Mouse (Mus musculus): ENCODE results near the gene Pzp. TPM values are rescaled to one million over a fixed set of nuclear protein-coding genes. Genes with fewer than 3 reads are reported as not detected.

Gene Pzp
- under 1 TPM in 1 of 2 experiments, not detected in 1; 0.41 TPM for total RNA-seq (2021)
- long read RNA-seq, experiment 1, partial matches to known transcripts, result 0 of 2 reads
- long read RNA-seq, experiment 1, other reads (novel, unspliced or antisense), result 2 of 2 reads
- long read RNA-seq, experiment 2, result 0 reads

DNA sequence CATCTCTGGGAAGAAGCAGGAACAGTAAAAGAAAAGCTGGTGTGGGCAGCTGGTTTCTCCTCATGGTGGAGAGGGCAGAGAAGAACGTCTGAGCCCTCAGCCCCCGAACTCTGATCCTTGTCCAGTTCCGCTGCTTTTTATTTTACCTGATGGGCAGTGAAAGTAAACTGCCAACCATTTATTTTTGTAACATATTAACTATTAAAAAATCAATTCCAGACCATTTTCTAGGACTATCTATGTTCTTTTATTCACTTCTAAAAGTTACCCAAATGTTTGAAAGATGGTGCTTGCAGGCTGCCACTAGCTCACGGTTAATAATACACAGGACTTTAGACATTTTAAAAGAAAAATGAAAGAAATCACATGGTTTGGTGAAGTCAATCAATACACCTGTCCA, at the start of gene Pzp:
Pzp (minus strand) TSS at position 120 of the 400 bp plus-strand sequence.
- intact Hi-C loops (cut with DNase I), result no loop called here
- DNase-seq, result no peak

DNA sequence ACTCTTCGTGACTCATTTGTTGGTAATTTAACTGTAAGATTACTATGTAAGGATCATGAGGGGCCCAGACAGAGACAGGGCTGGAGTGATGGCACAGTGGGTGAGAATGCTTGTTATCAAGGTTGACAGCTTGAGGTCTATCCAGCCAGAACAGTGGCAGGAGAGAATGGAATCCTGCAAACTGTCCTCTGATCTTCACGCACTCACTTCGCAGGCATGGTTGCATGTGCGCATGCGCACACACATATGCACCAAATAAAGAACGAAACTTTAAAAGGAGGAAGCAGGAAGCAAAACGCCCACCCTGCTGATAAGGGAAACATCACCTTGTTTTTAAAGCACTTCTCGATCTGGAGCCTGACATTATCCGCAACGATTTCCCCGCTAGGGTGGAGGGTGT, 40.1 kb upstream of the Pzp start:
- DNase-seq, result no peak
- intact Hi-C loops (cut with DNase I), result no loop called here

DNA sequence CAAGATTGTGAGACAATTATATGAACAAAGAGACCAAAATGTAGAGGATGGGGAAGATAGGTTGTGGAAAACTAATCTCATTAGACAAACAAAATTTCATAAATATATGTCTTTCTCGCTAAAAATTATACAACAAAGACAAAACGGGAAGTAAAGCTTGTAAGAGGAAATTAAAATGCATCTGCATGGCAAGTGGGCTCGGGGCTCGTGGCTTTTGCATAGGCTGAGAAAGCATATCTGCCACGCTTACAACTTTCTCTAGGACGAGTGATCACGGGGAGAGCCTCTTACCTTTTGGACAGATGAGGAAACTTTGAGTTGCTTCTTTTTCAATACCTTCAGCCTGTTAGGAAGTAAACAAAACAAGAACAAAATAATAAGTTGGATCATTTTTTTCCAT, 27.5 kb upstream of the Pzp start:
- no peak for DNase-seq
- intact Hi-C loops (cut with DNase I), result no loop called here

DNA sequence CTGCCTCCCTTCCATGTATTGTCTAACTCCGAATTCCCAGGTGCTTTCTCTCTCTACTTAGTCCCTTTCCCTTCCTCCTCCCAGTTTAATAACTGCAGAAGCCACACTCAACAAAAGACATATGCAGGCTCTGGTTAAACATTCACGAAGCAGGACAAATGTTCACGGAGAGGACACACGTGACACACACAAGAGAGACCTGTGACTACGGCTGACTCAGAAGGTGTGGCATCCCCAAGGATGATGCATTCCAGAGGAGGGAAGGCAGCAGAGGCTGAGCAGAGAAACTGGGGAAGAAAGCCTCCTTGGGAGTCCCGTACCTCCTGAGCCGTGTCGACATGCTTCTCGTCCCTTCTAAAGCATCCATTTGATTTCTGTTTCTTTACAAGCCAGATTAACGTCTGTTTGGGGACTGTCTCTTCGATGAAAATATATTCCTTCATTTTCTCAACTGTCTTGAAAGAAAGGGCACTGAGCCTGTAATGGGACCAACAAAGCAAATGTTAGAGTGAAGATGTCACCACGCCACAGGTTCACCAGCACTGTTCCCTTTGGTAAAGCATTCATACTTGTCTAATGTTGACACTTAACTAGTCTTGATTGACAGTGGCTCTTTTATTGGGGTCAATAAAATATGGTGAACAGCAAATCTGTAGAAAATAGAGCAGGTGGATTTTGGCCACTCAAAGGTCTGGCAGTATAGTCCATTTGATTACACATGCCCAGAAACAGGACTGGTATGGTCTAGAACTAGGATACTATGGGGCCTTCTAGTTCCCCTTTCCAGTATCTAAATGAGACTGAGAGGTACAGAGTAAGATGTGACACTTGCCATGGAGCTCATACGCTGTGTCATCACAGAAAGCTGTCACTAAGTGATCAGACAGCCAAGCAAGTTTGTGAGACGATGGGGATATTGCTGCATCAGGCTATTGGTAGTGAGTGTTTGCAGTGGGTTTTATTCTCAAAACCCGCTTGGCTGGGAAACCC, 23.2 kb upstream of the Pzp start:
- intact Hi-C loops (cut with DNase I), result no loop called here
- no peak for DNase-seq

DNA sequence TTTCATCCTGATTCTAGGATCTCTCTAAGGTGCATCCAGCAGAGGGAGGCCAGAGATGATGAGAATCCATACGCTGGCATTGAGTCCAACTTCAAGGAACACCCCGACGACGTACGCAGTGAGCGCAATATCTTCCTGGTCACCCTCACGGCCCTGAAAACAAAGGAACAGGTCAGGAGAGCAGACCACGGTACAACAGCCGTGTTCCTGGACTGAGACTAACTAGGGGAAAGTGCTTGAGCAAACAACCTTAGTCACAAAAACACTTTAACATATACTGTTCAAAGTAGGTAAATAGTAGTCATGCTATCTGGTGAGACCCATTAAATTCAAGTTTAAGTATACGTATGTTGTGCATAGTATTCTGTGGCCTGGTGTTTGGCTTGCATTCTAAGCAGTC, 22.0 kb upstream of the Pzp start:
- intact Hi-C loops (cut with DNase I), result no loop called here
- no peak for DNase-seq

DNA sequence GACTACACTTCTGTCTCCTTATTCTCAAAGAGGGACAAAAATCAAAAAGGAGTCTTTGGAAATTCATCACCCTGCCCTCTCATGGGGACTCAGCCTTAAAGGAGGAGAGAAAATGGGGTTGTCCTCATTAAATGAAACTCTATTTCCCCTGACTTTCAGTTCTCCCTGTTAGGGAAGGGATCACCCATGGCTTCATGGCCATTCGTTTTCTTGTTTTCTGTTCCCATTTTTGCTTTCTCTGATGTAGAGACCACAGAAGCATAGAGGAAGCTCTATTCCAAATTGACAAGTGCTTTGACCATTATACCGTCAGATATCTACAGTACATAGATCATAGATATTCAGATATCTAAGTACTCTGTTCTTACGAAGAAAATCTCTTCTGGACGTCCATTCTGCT, 18.9 kb upstream of the Pzp start:
- intact Hi-C loops (cut with DNase I), result no loop called here
- no peak for DNase-seq

DNA sequence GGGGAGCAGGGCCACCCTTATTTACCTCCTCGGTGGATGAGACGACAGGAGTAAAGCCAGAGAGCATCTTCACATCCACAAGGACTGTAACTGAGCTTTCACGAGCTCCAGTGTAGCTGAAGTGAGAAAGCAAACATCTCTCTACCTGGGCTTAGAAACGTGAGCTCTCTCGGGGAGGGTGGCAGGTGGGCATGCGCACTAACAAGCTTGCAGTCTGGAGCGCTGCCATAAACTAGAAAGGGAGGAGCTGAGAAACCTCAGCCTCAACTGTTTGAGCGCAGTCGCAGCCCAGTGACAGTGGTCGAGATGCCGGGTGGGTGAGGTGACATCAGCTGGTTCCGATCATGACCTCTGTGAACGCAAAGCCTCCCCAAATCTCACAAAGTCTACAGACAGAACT, 16.7 kb upstream of the Pzp start:
- intact Hi-C loops (cut with DNase I), result no loop called here
- no peak for DNase-seq

DNA sequence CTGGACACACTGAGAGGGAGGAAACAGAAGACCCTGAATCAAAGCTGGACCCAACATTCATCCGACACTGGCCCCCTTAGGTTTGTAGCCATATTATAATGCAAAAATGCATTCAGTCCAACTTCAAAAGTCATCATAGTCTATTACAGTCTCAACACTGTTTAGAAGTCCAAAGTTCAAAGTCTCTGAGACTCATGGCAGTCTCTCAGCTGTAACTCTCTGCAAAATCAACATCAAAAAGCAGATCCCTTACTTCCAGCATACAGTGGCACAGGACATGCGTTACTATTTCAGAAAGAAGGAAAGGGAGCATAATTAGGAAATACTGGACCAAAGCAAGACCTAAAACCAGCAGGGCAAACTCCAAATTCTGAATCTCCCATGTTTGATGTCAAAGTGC, 8.7 kb upstream of the Pzp start:
- intact Hi-C loops (cut with DNase I), result no loop called here
- DNase-seq, result no peak

DNA sequence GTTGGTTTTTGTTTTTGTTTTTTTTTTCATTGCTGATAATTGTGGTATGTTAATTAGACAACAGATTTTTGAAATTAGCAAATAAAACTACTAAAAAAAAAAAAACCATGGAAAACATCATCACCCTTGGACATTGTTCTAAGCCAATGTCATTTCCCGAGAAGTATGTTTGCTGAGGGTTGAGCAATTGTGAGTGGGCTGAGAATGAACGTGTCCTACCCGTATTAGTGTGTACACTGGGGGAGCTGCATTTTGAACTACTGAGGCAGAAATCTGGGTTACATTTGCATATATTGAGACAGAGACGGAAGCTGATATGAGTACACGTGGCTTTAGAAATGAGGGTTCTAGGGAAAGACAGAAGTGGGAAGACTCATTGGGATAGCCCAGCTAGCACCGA, 6.8 kb upstream of the Pzp start:
- intact Hi-C loops (cut with DNase I), result no loop called here
- DNase-seq, result no peak

DNA sequence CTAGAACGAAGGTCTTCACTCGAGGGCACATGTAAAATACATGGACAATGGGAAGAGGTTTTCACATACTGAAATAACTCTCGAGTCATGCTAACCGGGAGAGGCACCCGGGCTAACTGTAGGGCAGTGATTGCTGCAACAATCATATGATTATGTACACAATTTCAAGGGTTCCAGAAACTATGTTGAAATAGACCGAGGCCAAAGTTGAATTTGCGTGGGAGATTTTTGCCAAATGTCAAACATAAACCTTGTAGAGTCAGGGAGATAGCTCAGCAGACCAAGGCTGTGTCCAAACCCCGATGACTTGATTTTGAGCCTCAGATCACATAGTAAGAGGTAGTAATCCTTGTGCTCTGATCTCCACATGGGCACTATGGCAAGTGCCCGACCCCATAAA, 6.2 kb upstream of the Pzp start:
- intact Hi-C loops (cut with DNase I), result no loop called here
- no peak for DNase-seq

DNA sequence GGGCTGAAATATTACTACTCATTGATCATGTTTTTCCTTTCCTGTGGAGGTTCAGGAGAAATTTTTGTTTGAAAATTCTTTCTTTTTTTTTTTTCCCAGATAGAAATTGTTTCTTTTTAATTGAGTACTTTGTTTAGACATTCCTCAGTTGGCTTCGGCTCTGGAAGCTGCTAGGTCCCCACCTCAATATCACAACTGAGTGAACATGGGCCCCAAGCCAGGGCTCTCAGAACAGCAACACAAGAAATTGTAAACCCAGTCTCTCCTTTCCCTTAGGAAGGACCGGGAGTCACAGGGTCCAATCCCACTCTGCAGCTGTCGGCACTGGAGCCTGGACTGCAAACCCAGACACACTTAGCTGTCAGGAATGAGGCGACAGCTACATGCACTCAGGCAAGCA, 2.0 kb upstream of the Pzp start:
- no peak for DNase-seq
- intact Hi-C loops (cut with DNase I), result no loop called here

DNA sequence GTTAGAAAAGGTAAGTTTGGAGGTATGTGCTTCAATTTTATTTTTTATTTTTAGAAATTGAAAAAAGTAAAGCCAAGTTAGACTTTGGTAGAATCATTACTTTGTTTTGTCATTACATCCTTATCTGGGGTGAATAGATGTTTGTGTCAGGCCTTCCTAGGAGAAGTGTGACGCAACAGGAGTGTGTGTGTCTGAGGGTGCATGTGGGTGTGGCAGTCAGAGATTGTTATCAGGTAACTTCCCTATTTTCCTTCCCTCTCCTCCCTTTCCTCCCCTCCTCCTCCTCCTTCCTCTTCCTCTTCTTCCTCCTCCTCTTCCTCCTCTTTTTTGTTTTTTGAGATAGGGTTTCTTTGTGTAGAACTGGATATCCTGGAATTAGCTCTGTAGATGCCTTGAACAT, 590 bp upstream of the Pzp start:
- DNase-seq, result no peak
- intact Hi-C loops (cut with DNase I), result no loop called here

DNA sequence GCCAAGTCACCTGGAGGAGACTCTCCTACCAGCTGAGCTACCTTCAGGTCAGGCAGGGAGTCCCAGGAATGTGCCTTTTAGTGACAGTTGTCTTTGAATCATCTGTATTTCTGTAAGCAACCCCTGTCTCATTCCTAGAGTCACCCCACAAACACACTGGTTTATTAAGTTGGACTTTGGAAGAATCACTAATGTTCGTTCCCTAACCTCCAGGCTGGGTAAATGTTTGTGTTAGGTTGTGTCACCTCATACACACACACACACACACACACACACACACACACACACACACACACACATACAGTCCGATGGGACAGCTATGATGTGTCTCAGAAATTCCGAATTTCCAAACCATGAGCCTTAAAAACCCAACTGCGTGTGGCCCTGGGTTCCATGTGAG, 719 bp downstream of the Pzp start:
- intact Hi-C loops (cut with DNase I), result no loop called here
- no peak for DNase-seq

DNA sequence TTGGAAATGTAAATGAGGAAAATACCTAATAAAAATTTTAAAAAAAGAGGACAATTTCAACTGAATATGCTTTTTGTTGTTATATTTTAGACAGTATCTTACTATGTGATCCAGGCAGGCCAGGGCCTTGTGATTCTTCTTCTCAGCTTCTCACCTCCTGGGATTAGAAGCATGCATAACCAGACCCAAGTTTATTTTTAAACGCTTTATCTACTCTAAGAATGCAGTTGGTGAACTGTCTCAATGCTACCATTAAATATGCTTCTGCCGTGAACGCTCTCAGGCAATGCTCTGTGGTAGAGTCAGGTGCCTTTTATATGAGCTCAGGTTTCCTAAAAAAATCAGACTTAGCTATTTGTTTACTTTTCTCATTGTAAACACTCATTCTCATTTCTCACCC, 3.2 kb downstream of the Pzp start:
- DNase-seq, result no peak
- intact Hi-C loops (cut with DNase I), result no loop called here

DNA sequence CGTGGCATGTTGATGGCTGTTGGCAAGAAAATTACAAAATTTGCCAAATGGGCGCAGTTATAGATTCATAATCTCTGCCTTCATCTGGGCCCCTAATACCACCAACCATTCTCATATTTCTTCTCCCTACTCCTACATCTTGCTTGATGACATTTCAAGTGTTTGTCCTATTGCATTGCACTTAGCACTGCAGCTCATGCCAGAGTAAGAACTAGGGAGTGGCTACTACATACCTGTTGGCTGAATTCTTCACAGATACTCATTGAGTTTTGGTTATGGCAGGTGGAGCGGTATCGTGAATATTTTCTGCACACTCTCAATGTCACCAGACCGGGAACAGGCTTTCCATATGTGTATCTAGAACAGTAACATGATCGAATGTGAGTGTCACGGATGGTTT, 7.4 kb downstream of the Pzp start:
- intact Hi-C loops (cut with DNase I), result no loop called here

DNA sequence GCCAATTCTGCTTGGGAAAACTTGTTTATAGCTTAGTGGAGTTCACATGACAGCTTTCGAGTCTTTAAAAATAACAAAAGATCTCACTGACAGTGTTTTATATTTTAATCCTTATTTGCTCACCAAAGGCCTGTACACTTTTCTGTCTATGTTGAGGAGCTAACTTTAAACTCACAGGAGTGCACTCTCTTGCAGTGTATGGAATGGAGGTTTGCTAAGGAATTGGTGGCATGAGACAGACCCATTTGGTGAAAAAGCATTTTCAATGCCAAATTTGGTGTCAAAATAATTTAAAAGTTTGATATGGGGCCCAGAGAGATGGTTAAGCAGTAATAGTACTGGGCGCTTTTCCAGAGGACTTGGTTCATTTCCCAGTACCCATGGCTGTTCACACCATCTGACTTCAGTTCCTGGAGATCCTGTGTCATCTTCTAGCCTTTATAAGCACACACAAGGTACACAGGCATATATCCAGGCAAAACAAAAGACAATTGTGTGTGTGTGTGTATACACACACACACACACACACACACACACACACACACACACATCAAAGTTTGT, 20.8 kb downstream of the Pzp start:
- intact Hi-C loops (cut with DNase I), result no loop called here
- DNase-seq, result no peak

More for the DNA sequence above, 7.4 kb downstream of the Pzp start:
- DNase-seq, result no peak

DNA sequence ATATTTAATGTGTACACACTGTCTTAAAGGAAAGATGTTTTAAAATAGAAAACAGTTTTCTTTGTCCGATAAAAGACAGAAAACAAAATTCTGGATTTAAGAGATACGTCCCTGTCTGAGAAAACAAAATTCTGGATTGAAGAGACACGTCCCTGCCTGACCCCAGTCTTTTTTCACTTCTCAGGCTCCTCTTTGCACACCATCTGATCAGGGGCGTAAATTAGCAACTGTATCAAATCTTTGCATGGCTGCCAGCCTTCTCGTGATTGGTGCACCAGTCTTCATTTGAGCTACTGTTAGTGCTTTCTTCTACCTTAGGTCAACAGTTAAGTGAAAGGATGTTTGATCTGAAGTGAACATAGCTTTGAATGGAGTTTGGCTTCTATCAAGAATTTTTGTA, 21.8 kb downstream of the Pzp start:
- DNase-seq, result no peak
- intact Hi-C loops (cut with DNase I), result no loop called here

DNA sequence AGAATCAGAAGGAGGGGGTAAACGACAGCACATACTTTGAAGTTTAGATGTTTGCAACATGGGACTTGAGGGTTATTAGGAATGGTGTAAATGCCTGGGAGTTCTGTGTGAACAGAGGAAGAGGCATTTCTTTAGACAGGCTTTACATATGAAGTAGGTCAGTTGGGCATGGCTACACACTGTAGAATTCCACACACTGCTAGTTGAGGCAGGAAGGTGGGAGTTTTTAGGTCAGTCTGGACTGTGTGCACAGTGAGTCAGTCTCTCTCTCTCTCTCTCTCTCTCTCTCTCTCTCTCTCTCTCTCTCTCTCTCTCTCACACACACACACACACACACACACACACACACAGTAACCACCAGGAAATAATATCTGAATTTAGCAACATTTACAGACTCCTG, 31.2 kb downstream of the Pzp start:
- DNase-seq, result no peak
- intact Hi-C loops (cut with DNase I), result no loop called here

DNA sequence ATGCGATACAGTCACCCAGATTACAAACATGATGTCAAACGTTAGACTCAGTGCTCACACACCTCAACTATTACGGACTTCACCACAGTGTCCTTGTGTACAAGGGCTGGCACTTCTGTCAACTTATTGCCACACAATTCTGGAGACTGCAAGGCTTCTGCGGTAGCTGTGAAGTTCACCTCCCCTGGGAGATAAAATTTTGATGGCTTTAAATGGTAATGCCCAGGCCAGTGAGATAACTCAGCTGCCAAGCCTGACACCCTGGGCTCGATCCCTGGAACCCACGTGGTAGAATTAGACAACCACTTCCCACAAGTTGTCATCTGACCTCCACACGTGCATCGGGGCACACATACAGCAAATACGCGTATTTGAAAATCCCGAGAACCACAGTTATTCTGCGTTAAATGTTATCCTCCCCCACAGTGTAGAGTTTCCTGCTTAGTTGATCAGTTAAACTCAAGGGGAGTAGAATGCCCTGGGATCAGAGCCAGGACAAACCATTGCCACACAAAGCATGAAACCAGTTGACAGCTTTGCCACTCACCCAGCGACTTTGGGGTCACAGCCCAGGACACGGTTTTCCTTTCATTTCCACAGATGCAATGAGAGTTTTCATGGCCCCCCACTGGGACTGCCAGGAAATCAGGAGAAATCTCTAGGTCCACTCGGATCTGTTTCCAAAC, 31.7 kb downstream of the Pzp start:
- DNase-seq, result no peak
- intact Hi-C loops (cut with DNase I), result no loop called here

DNA sequence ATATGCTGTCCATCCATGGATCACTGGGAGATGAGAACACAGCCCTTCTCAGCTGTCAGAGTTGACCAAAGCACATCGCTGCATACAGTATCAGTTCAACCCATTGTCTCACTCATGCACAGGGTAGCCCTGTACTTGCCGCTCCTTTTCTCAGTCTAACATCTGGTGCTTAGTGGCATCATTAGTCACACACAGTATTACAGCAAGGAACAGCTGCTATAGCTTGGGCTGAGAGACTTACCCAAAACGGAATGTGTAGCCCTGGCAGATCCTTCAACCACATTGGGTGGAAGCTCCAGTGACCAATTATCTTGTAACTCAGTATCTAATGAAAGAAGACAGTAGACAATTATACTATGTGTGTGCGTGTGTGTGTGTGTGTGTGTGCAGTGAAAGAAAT, 34.6 kb downstream of the Pzp start:
- intact Hi-C loops (cut with DNase I), result no loop called here
- no peak for DNase-seq

DNA sequence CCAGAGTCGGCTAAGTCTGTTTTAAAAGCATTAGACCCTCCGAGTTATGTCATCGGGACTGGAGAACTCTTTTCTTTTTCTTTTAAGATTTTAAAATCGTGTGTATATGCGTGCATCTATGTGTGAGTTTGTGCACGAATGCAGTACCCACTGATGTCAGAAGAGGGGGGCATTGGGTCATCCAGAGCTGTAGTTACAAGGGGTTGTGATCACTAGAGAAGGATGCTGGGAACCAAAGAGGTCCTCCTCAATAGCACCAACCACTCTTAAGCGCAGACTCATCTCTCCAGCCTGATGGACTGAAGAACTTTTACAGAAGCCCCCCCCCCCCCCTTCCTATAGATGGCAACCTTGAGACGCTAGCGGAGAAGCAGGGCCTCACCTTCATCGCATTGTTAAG, 36.4 kb downstream of the Pzp start:
- intact Hi-C loops (cut with DNase I), result no loop called here
- DNase-seq, result no peak

DNA sequence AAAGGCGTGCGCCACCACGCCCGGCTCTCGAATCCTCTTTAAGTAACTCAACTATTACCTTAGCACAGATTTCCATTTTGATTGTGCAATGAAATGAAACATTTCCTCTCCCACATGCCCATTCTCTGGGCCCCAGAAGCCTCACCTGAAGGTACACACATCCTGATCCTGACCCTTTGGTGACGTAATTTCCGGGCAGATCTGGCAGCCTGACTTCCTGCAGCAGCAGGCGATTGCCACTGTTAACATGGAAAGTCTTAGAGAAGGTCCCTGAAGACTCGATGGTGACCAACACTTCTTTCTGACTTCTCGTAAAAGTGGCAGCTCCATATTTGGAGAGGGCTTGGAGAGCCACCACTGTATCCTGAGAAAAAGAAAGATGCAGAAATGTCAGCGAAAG, 38.8 kb downstream of the Pzp start:
- no peak for DNase-seq
- intact Hi-C loops (cut with DNase I), result no loop called here
